Mouse (Mus musculus): Measurements from ENCODE around the gene Serpinb1c. TPM values are rescaled to one million over a fixed set of nuclear protein-coding genes. Genes with fewer than 3 reads are reported as not detected.

The Serpinb1c gene
- total RNA-seq, 2 experiments from 2014 or later: not detected

Other genes with a start within 250 kb of the Serpinb1c start
- not detected for gene Mylk4, start 114.3 kb downstream of the Serpinb1c start, total RNA-seq (2021)
- gene Wrnip1, start 96.2 kb downstream of the Serpinb1c start, total RNA-seq (2021): 10 to 100 TPM; 37.0 to 48.8 TPM
- not detected for gene D930007J09Rik, start 95.4 kb downstream of the Serpinb1c start, total RNA-seq (2021)
- 100 to 1,000 TPM in 1 of 2 experiments, 1 to 10 TPM in 1; 8.7 to 154 TPM for gene Serpinb1a, start 47.0 kb downstream of the Serpinb1c start, total RNA-seq (2021)
- gene Serpinb6b, start 67.0 kb upstream of the Serpinb1c start, total RNA-seq (2021): 10 to 100 TPM; 22.0 to 38.0 TPM
- gene Serpinb9, start 105.0 kb upstream of the Serpinb1c start, total RNA-seq (2021): 10 to 100 TPM; 18.7 to 20.0 TPM
- gene Serpinb9b, start 129.2 kb upstream of the Serpinb1c start, total RNA-seq (2021): under 1 TPM; 0.13 to 0.16 TPM
- gene Serpinb1b, start 180.4 kb upstream of the Serpinb1c start, total RNA-seq (2021): under 1 TPM; 0.17 to 0.49 TPM

All from adrenal gland, postnatal 36 days (tissue).